Mouse (Mus musculus) cerebellum, adult 2 months (tissue): ENCODE results near the gene Dhrs2. TPM values are rescaled to one million over a fixed set of nuclear protein-coding genes. Genes with fewer than 3 reads are reported as not detected.

ENCODE experiments used
- DNase-seq, 2 experiments: peaks; one replicate each; pipeline ENCODE4 v3.0.0; 2021
- H3K27ac ChIP-seq: fragments of 200-500 bp; 2 replicates; pipeline ENCODE4 v1.5.1; 2012; ENCODE audit warnings: low read length, control low read depth, inconsistent platforms; ENCODE audit not compliant: insufficient read depth
- H3K27me3 ChIP-seq: fragments of 200-500 bp; 2 replicates; pipeline ENCODE4 v1.6.1; 2012; ENCODE audit warnings: inconsistent platforms, mild to moderate bottlenecking, low read length, moderate library complexity; ENCODE audit not compliant: control insufficient read depth, insufficient read depth
- H3K4me1 ChIP-seq: fragments of 200-500 bp; 2 replicates; pipeline ENCODE4 v1.6.1; 2011; ENCODE audit warnings: low read length; ENCODE audit not compliant: control insufficient read depth, insufficient read depth
- H3K4me3 ChIP-seq: fragments of 200-500 bp; replicated peaks from 2 replicates; pipeline ENCODE3; 2011; ENCODE audit warnings: mild to moderate bottlenecking, low read depth, low read length, control low read depth; ENCODE audit not compliant: insufficient read depth
- CTCF ChIP-seq: fragments of 200-500 bp; IDR thresholded peaks from 2 replicates; pipeline ENCODE4 v1.5.1; 2011; ENCODE audit warnings: low read depth, mild to moderate bottlenecking, control low read depth, low read length, moderate library complexity, borderline replicate concordance; ENCODE audit not compliant: insufficient read depth
- POLR2A ChIP-seq: fragments of 200-500 bp; IDR thresholded peaks from 2 replicates; pipeline ENCODE4 v1.6.1; 2011; ENCODE audit warnings: low read length, control low read depth, borderline replicate concordance; ENCODE audit not compliant: insufficient read depth
- WGBS: fragments of 180-500 bp; shearing (Covaris S2); methylation state at CpG from one replicate; pipeline ENCODE4 v1.1.7; 2018; 5-methylcytosine and 5-hydroxymethylcytosine counted together
- polyA plus RNA-seq: library from polyadenylated mRNA; depleted of rRNA; stranded (reverse); fragments of >200 nt; gene quantifications from 2 replicates; pipeline ENCODE4 v1.2.3, GENCODE M21; 2012

Gene Dhrs2
- polyA plus RNA-seq, 1 experiment: 1.2 TPM

- TF ChIP-seq POLR2A (no peak), CTCF (no peak)
- no peak overlapping the region for H3K27ac ChIP-seq
- H3K4me3 ChIP-seq: no peak overlapping the region
- H3K27me3 ChIP-seq: no peaks in the 10 kb centered on the region
- no peak for DNase-seq
- no peaks in the 10 kb centered on the region; the same call in 1 of the 2 replicates for H3K4me1 ChIP-seq
- 52% methylated on average over 14 of the region's 14 CpGs for WGBS
Measured at GRCm38 (mm10) chr14:55193876-55194635, 27.8 kb upstream of the Dhrs2 start.

GRCm38 (mm10) chr14:55194786-55195185, 27.0 kb upstream of the Dhrs2 start:
- Histone ChIP-seq H3K4me3 (no peak overlapping the region), H3K4me1 (no peaks in the 10 kb centered on the region), H3K27ac (no peak overlapping the region), H3K27me3 (no peaks in the 10 kb centered on the region)
- TF ChIP-seq POLR2A: no peak
- TF ChIP-seq CTCF: no peak
- 54% methylated on average over 6 of the region's 6 CpGs for WGBS
- no peak for DNase-seq

- Histone ChIP-seq H3K27me3 (no peaks in the 10 kb centered on the region), H3K27ac (no peak overlapping the region), H3K4me1 (no peaks in the 10 kb centered on the region), H3K4me3 (no peak overlapping the region)
- no peak for DNase-seq
- 56% methylated on average over 2 of the region's 2 CpGs for WGBS
- no peak for TF ChIP-seq POLR2A
- TF ChIP-seq CTCF: no peak
Measured at GRCm38 (mm10) chr14:55197121-55197520, 24.7 kb upstream of the Dhrs2 start.

DNA sequence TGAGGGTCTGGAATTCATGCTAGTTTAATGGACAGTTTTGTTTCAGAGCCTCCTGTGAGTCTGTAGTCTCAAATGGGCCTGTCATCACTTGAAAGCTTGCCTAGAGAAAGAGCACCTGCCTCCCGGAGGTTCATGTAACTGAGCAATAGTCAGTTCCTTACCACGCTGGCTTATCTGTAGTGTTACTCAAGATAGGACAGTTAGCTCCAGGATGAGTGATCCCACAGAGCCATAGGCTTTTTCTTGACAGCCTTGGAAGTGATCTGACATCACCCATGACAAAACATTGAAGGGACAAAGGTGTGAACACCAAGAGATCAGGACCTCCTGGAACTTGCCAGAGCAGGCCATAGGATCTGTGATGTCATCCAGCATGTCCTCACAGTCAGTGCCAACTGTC, 23.6 kb upstream of the Dhrs2 start:
- H3K4me1 ChIP-seq: no peaks in the 10 kb centered on the region
- no peak for TF ChIP-seq CTCF
- TF ChIP-seq POLR2A: no peak
- no peak overlapping the region for H3K27ac ChIP-seq
- H3K4me3 ChIP-seq: no peak overlapping the region
- H3K27me3 ChIP-seq: no peaks in the 10 kb centered on the region
- 91% methylated on average over 2 of the region's 2 CpGs for WGBS
- DNase-seq: no peak

- H3K27me3 ChIP-seq: no peaks in the 10 kb centered on the region
- H3K4me1 ChIP-seq: no peaks in the 10 kb centered on the region
- 92% methylated on average over 3 of the region's 3 CpGs for WGBS
- TF ChIP-seq CTCF: no peak
- TF ChIP-seq POLR2A: no peak
- DNase-seq: no peak
- no peak overlapping the region for H3K4me3 ChIP-seq
- no peak overlapping the region for H3K27ac ChIP-seq
Measured at GRCm38 (mm10) chr14:55204544-55204943, 17.3 kb upstream of the Dhrs2 start.

DNA sequence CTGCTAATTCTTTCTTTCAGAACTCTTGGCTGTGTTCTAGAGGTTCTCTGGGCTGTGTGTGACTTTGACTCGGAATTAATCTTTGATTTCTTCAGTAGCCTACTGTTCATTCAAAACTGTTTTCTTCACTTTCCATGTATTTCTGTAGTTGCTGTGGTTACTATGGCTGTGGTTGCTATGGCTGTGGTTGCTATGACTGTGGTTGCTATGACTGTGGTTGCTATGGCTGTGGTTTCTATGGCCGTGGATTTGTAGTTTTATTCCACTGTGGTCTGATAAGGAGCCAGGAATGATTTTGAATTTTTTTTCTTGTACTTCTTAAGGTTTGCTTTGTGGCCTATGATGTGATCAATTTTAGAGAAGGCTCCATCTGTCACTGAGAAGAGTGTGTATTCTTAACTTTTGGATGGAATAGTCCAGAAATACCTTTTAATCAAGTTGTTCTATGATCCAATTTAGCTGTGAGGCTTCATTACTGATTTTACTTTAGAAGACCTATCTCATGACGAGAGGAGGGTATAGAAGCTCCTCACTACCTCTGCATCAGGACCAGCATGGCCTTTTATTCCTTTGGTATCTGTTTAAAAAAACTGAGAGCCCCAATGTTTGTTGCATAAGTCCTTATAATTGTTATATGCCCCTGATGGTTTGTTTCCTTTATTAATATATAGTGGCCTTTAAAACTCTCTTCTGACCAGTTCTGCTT, 16.6 kb upstream of the Dhrs2 start:
- no peak for DNase-seq
- 34% methylated on average over 3 of the region's 3 CpGs for WGBS
- Histone ChIP-seq H3K27me3 (no peaks in the 10 kb centered on the region), H3K4me3 (no peak overlapping the region), H3K4me1 (no peaks in the 10 kb centered on the region), H3K27ac (no peak overlapping the region)
- TF ChIP-seq POLR2A (no peak), CTCF (no peak)

GRCm38 (mm10) chr14:55208306-55208705, 13.5 kb upstream of the Dhrs2 start:
- peaks cover under 1% of the 10 kb centered on the region; the same call in 1 of the 2 replicates for H3K4me1 ChIP-seq
- TF ChIP-seq POLR2A (no peak), CTCF (no peak)
- no peak overlapping the region for H3K27ac ChIP-seq
- 87% methylated on average over 2 of the region's 2 CpGs for WGBS
- no peak overlapping the region for H3K4me3 ChIP-seq
- no peak for DNase-seq
- no peaks in the 10 kb centered on the region for H3K27me3 ChIP-seq

- no peak overlapping the region for H3K4me3 ChIP-seq
- peak; percentile 13 to 43 for DNase-seq
- H3K27me3 ChIP-seq: no peaks in the 10 kb centered on the region
- H3K27ac ChIP-seq: no peak overlapping the region
- 60% methylated on average over 3 of the region's 3 CpGs for WGBS
- TF ChIP-seq CTCF: no peak
- no peak for TF ChIP-seq POLR2A
- peaks cover 7% of the 10 kb centered on the region; the same call in 1 of the 2 replicates for H3K4me1 ChIP-seq
Measured at GRCm38 (mm10) chr14:55213621-55214020, 8.2 kb upstream of the Dhrs2 start.
